Mouse (Mus musculus) erythroblast, embryonic 14.5 days (primary cell): ENCODE results near the gene Ubqln4. TPM values are rescaled to one million over a fixed set of nuclear protein-coding genes. Genes with fewer than 3 reads are reported as not detected.
"Not testable (repeated sequence)": the region's sequence is repeated elsewhere in the genome, so short reads cannot be mapped to it uniquely, and the experiment has no call there.

Source experiments
- H3K27me3 ChIP-seq: 2 replicates; pipeline ENCODE4 v1.6.1; 2012; ENCODE audit warnings: inconsistent platforms; ENCODE audit not compliant: control insufficient read depth
- H3K36me3 ChIP-seq: 2 replicates; pipeline ENCODE4 v1.6.1; 2012; ENCODE audit warnings: mild to moderate bottlenecking, inconsistent platforms; ENCODE audit not compliant: control insufficient read depth
- H3K4me1 ChIP-seq: 2 replicates; pipeline ENCODE4 v1.6.1; 2012; ENCODE audit warnings: inconsistent platforms; ENCODE audit not compliant: control insufficient read depth
- H3K4me3 ChIP-seq: replicated peaks from 2 replicates; pipeline ENCODE3; 2012; ENCODE audit warnings: moderate library complexity, mild to moderate bottlenecking, inconsistent platforms
- H3K9me3 ChIP-seq: 2 replicates; pipeline ENCODE4 v1.6.1; 2012; ENCODE audit warnings: low read length, inconsistent platforms, mixed read lengths; ENCODE audit not compliant: control insufficient read depth
- GATA1 ChIP-seq: IDR thresholded peaks from 2 replicates; pipeline ENCODE4 v1.6.1; 2012; ENCODE audit warnings: low read length, inconsistent platforms, mixed read lengths
- TAL1 ChIP-seq: IDR thresholded peaks from 3 replicates; pipeline ENCODE4 v1.6.1; 2012; ENCODE audit warnings: low read length, inconsistent platforms, mixed read lengths
- polyA plus RNA-seq: library from polyadenylated mRNA; stranded (reverse); fragments of >175 nt; gene quantifications from 2 replicates; pipeline ENCODE4 v1.2.3, GENCODE M21; 2012

The Ubqln4 gene
- polyA plus RNA-seq, 1 experiment, result 2.6 TPM

DNA sequence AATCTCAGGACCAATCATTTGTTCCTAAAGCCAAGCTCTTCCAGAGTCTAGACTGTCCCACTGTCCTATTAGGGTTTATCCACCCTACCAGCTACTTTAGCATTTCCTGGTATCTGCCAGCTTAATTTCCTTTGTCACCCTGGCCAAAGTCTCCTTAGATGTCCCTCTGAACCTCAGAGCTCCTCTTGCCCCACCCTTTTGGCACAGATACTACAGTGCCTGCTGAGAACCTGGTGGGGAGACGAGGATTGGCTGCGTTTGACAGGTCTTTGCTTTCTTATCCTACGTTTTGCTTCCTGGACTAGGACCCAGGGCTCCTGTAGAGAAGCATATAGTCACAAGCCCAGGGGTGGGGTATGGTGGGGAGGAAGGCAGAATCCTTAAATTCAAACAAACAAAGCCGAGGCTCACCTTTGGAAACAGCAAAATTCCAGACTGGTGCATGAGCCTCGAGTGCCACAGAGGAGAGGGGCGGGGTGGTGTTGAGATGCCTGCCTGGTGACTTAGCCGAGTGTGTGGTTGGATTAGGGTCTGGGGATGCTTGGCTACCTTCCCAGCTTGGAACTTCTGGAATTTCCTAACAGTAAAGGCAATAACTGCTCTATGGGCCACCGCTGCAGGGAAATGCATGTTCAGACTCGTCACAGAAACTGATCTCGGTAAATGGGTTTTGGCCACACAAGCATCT, 40.5 kb downstream of the Ubqln4 start:
- H3K4me1 ChIP-seq, result peaks cover 17% of the 10 kb centered on the region
- no peaks in the 10 kb centered on the region for H3K9me3 ChIP-seq
- TF ChIP-seq TAL1 (no peak), GATA1 (no peak)
- no peaks in the 10 kb centered on the region; the same call in 1 of the 2 replicates for H3K36me3 ChIP-seq
- no peak overlapping the region for H3K4me3 ChIP-seq
- no peaks in the 10 kb centered on the region for H3K27me3 ChIP-seq

DNA sequence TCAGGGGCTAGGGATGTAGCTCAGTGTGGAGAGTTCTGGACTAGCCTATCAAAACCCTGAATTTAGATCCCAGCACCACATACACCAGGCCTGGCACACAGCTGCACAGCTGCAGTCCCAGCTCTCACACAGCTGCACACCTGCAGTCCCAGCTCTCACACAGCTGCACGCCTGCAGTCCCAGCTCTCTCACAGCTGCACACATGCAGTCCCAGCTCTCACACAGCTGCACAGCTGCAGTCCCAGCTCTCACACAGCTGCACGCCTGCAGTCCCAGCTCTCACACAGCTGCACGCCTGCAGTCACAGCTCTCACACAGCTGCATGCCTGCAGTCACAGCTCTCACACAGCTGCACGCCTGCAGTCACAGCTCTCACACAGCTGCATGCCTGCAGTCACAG, 43.0 kb downstream of the Ubqln4 start:
- peaks cover 16% of the 10 kb centered on the region for H3K4me1 ChIP-seq
- H3K9me3 ChIP-seq, H3K27me3 ChIP-seq, H3K4me3 ChIP-seq, H3K36me3 ChIP-seq: not testable (repeated sequence)

DNA sequence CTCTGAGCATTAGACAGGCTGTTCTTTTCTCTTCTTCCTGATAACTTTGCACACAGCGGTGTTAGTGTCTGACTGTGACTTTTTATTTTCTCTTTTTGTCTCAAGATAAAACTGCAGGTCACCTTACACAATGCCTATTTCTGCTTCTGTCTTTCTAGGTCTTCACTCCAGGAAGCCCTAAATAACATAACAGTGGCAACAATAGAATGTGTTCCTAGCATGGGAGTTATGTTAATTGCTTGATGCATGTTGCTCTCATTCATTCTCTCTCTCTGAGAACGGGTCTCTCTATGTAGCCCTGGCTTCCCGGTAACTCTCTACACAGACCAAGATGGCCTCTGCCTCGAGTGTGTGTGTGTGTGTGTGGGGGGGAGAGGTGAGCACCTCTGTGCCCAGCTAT, 48.9 kb downstream of the Ubqln4 start:
- Histone ChIP-seq H3K4me1 (peaks cover 8% of the 10 kb centered on the region), H3K27me3 (no peaks in the 10 kb centered on the region), H3K4me3 (no peak overlapping the region), H3K9me3 (no peaks in the 10 kb centered on the region), H3K36me3 (no peaks in the 10 kb centered on the region)
- TF ChIP-seq GATA1, result no peak
- TF ChIP-seq TAL1, result no peak

DNA sequence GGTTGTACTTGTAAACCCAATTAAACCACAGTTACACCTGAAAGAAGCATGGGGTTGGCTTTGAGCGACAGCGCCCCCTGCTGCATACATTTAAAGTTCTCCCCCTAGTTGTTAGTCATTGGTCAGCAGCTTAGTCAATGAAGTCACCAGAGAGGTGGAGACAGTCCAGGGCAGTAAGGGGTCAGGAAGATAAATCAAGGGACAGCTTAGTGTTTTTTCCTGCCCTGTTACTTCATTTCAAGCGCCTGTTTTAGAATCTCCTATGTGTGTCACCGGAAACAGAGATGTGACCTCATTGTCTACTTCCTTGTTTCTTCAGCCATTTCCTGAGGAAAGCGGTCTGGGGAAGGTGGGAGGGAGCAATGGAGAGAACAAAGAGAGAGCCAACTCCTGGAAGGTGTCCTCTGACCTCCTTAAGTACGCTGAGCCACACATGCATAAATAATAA, 50.2 kb downstream of the Ubqln4 start:
- H3K4me1 ChIP-seq, result peaks cover 15% of the 10 kb centered on the region
- TF ChIP-seq TAL1, result no peak
- TF ChIP-seq GATA1, result no peak
- no peak overlapping the region for H3K4me3 ChIP-seq
- no peaks in the 10 kb centered on the region for H3K9me3 ChIP-seq
- H3K27me3 ChIP-seq, result no peaks in the 10 kb centered on the region
- no peaks in the 10 kb centered on the region for H3K36me3 ChIP-seq

DNA sequence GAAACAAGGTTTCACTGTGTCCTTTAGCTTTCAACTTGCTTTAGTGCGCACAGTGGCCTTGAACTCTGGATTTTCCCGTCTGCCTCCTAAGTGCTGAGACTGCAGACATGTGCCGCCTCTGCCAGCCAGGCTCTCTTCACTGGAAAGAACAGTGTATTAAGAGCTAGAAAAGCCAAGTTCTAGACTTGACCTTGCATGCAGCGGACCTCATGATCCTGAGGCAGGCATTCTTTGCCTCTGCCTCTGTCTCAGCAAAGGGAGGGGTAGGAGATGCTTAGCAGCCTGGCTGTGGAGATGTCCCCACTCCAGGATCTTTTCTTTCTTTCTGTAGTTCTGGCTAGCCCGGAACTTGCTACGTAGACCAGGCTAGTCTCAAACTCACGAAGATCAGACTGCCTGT, 51.3 kb downstream of the Ubqln4 start:
- H3K4me1 ChIP-seq, result peaks cover 15% of the 10 kb centered on the region
- H3K4me3 ChIP-seq, result no peak overlapping the region
- H3K36me3 ChIP-seq, result no peaks in the 10 kb centered on the region
- H3K9me3 ChIP-seq, result no peaks in the 10 kb centered on the region
- H3K27me3 ChIP-seq, result no peaks in the 10 kb centered on the region
- TF ChIP-seq TAL1, result no peak
- no peak for TF ChIP-seq GATA1

DNA sequence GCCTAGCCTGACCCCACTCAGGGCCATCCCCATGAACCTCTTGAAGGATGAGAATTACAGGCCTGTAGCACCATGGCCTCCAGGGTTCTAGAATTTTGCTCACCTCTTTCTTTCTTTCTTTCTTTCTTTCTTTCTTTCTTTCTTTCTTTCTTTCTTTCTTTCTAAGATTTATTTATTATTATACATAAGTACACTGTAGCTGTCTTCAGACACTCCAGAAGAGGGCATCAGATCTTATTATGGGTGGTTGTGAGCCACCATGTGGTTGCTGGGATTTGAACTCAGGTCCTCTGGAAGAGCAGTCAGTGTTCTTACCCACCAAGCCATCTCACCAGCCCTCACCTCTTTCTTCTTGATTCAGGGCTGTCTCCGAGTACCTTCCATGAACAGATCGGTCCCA, 52.1 kb downstream of the Ubqln4 start, which contains the start of gene Arhgef2:
Gene Arhgef2, plus strand, starts transcription at position 301 of the 400 bp plus-strand sequence.
- peaks cover 15% of the 10 kb centered on the region for H3K4me1 ChIP-seq
- not testable (repeated sequence) for H3K9me3 ChIP-seq, H3K36me3 ChIP-seq, H3K27me3 ChIP-seq, H3K4me3 ChIP-seq

DNA sequence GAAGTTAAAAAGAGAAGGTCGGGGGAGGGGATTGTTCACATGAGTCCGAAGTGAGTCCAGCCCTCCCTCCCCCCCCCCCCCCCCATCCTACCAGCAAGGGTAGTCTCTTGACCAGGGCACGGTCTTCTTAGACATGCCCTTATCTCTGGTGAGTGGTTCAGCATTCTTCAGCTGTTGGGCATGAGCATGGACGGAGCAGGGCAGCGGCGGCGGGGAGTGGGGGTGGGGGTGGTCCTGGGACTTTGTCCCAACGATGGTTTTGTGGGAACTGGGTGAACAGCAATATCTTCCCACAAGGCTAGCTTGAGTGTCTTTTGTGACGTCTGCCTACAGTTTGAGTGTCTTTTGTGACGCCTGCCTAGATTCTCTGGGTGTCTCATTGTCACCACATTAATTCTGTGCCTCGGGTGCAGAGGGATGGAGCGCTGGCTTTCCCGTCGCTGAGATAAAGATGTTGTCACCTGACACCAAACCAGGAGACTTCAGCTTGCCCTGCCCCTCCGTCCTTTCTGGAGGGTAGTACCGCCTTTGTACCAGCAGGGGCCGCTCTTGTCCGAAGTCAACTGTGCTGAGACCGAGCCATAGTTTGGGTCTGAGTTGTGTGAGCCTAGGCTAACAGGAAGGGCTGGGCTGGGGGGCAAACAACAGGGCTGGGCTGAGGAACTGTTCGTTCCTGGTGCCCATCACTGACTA, 53.7 kb downstream of the Ubqln4 start:
- Histone ChIP-seq H3K36me3 (no peaks in the 10 kb centered on the region), H3K27me3 (no peaks in the 10 kb centered on the region), H3K9me3 (no peaks in the 10 kb centered on the region), H3K4me3 (no peak overlapping the region), H3K4me1 (peaks cover 15% of the 10 kb centered on the region)
- TF ChIP-seq GATA1, result no peak
- TF ChIP-seq TAL1, result no peak

DNA sequence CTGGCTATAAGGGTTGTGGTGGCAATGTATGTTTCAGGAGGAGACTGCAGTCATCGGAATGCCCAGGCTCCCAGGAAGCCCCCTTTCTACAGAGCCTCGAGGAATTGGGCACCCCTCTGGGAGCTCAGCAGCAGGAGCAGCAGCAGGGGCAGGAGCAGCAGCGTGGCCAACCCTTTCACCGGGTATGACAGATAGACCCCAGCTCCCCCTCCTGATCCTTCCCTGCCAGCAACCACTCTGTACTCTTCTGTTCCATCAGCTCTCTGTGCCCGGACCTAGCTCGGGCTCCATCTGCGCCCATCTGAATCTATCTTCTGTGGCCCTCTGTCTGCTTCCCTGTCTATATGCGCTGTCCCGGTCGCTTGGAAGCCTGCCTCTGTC, 54.2 kb downstream of the Ubqln4 start:
- no peaks in the 10 kb centered on the region for H3K27me3 ChIP-seq
- no peak overlapping the region for H3K4me3 ChIP-seq
- H3K36me3 ChIP-seq, result no peaks in the 10 kb centered on the region
- no peaks in the 10 kb centered on the region for H3K9me3 ChIP-seq
- peaks cover 15% of the 10 kb centered on the region for H3K4me1 ChIP-seq
- TF ChIP-seq TAL1, result no peak
- no peak for TF ChIP-seq GATA1

DNA sequence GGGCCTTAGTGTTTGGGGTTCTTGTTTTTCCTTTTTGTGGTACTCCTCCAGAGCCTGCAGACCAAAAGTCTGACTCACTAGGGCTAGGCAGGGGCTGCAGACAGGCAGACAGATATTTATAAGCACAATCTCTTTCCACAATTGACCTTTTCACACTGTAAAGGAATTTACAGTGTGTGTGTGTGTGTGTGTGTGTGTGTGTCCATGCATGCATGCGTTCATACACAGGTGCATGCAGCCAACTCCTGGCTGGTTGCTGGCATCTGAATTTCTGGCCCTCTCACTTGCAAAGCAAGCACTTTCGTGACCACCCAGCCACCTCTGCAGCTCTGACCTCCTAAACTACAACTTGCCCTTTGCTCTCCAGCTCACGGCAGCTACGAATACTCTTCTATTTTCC, 55.5 kb downstream of the Ubqln4 start:
- Histone ChIP-seq H3K27me3 (no peaks in the 10 kb centered on the region), H3K4me3 (no peak overlapping the region), H3K9me3 (no peaks in the 10 kb centered on the region), H3K36me3 (no peaks in the 10 kb centered on the region), H3K4me1 (peaks cover 12% of the 10 kb centered on the region)
- TF ChIP-seq TAL1 (no peak), GATA1 (no peak)

DNA sequence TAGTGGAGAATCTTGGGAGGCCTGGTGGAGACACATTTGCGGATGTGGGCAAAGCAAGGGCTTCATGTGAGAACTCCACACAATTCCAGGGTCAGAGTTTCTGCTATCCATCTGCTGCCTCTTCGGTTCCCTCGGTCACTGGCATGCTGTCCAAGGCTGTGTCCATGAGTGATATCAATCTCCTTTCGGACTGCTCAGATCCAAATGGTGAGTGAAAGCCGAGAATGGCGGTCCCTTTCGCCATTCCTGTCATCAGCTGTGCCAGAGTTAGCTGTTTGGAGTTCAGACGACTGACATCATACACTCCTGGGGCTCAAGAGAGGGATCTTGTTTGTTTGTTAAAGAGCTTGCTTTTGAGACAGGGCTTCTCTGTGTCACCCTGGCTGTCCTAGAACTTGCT, 60.9 kb downstream of the Ubqln4 start:
- H3K4me1 ChIP-seq, result peaks cover 14% of the 10 kb centered on the region
- no peaks in the 10 kb centered on the region for H3K9me3 ChIP-seq
- TF ChIP-seq TAL1, result no peak
- no peak for TF ChIP-seq GATA1
- H3K27me3 ChIP-seq, result no peaks in the 10 kb centered on the region
- H3K36me3 ChIP-seq, result no peaks in the 10 kb centered on the region
- H3K4me3 ChIP-seq, result no peak overlapping the region
